Mouse (Mus musculus) retina, postnatal 1 day (tissue): Measurements from ENCODE around the gene Fkbp10.

ENCODE experiments used
- DNase-seq: peaks from one replicate; pipeline ENCODE4 v3.0.0-alpha.2; 2012

Fkbp10 gene

GRCm38 (mm10) chr11:100413541-100413940 lies 2.0 kb upstream of the Fkbp10 start:
- no peak for DNase-seq

- peak; percentile 93 for DNase-seq
Measured at GRCm38 (mm10) chr11:100414021-100414913, 1.2 kb upstream of the Fkbp10 start, which contains the start of gene P3h4. Gene P3h4, minus strand, starts transcription at chr11:100414836.

- DNase-seq, result no peak
Measured at GRCm38 (mm10) chr11:100421537-100421936, 6.0 kb downstream of the Fkbp10 start.

GRCm38 (mm10) chr11:100423836-100424235 lies 8.3 kb downstream of the Fkbp10 start:
- DNase-seq, result no peak

GRCm38 (mm10) chr11:100425851-100426250 lies 10.4 kb downstream of the Fkbp10 start:
- DNase-seq, result peak; percentile 83

GRCm38 (mm10) chr11:100426820-100427219 lies 11.3 kb downstream of the Fkbp10 start:
- no peak for DNase-seq

GRCm38 (mm10) chr11:100428612-100429199 lies 13.2 kb downstream of the Fkbp10 start:
- DNase-seq, result no peak

GRCm38 (mm10) chr11:100430052-100430451 lies 14.6 kb downstream of the Fkbp10 start:
- no peak for DNase-seq

GRCm38 (mm10) chr11:100432002-100432401 lies 16.5 kb downstream of the Fkbp10 start:
- DNase-seq, result no peak

GRCm38 (mm10) chr11:100435678-100436246 lies 20.3 kb downstream of the Fkbp10 start:
- no peak for DNase-seq

- no peak for DNase-seq
Measured at GRCm38 (mm10) chr11:100437901-100438300, 22.4 kb downstream of the Fkbp10 start.

- peak; percentile 91 for DNase-seq
Measured at GRCm38 (mm10) chr11:100440691-100441522, 25.4 kb downstream of the Fkbp10 start.

GRCm38 (mm10) chr11:100441797-100442196 lies 26.3 kb downstream of the Fkbp10 start, which contains the start of the genes Nt5c3b and Klhl10:
Gene Nt5c3b, minus strand, starts transcription at chr11:100441808.
Gene Klhl10, plus strand, starts transcription at chr11:100441917.
- no peak for DNase-seq

GRCm38 (mm10) chr11:100442625-100443024 lies 27.1 kb downstream of the Fkbp10 start:
- no peak for DNase-seq

GRCm38 (mm10) chr11:100457247-100457646 lies 41.8 kb downstream of the Fkbp10 start:
- no peak for DNase-seq

GRCm38 (mm10) chr11:100457711-100458110 lies 42.2 kb downstream of the Fkbp10 start:
- no peak for DNase-seq

GRCm38 (mm10) chr11:100462699-100463098 lies 47.2 kb downstream of the Fkbp10 start:
- DNase-seq, result no peak

GRCm38 (mm10) chr11:100465229-100465792 lies 49.8 kb downstream of the Fkbp10 start:
- DNase-seq, result no peak

GRCm38 (mm10) chr11:100465833-100466232 lies 50.3 kb downstream of the Fkbp10 start:
- DNase-seq, result no peak

- peak; percentile 31 for DNase-seq
Measured at GRCm38 (mm10) chr11:100471352-100472196, 56.1 kb downstream of the Fkbp10 start.

- DNase-seq, result peak; percentile 95
Measured at GRCm38 (mm10) chr11:100472197-100472934, 56.9 kb downstream of the Fkbp10 start, which contains the start of gene Klhl11. Gene Klhl11, minus strand, starts transcription at chr11:100472741.
